Mouse (Mus musculus) E14TG2a.4 (cell line): ENCODE results near the gene Map2k3.

Source experiments
- H3K27me3 ChIP-seq: 2 replicates; pipeline ENCODE4 v1.6.1; 2014; ENCODE audit warnings: low read length, control low read depth; ENCODE audit not compliant: insufficient read depth
- H3K36me3 ChIP-seq: 2 replicates; pipeline ENCODE4 v1.6.1; 2014; ENCODE audit warnings: low read length, control low read depth; ENCODE audit not compliant: insufficient read depth
- H3K4me1 ChIP-seq: replicated peaks from 2 replicates; pipeline ENCODE4 v1.6.1; 2014; ENCODE audit warnings: low read depth, low read length, control low read depth
- H3K4me3 ChIP-seq: replicated peaks from 2 replicates; pipeline ENCODE4 v1.5.1; 2014; ENCODE audit warnings: mild to moderate bottlenecking, low read length
- H3K9me3 ChIP-seq: 2 replicates; pipeline ENCODE4 v1.6.1; 2014; ENCODE audit warnings: low read length, control low read depth
- CTCF ChIP-seq: conservative IDR thresholded peaks from 2 replicates; pipeline ENCODE4 v1.5.1; 2014; ENCODE audit warnings: low read length
- NANOG ChIP-seq: IDR thresholded peaks from 2 replicates; pipeline ENCODE4 v1.6.1; 2014; ENCODE audit warnings: borderline replicate concordance, low read length, mixed read lengths
- POU5F1 ChIP-seq: IDR thresholded peaks from 2 replicates; pipeline ENCODE4 v1.6.1; 2014; ENCODE audit warnings: low read length, borderline replicate concordance

Map2k3 gene

DNA sequence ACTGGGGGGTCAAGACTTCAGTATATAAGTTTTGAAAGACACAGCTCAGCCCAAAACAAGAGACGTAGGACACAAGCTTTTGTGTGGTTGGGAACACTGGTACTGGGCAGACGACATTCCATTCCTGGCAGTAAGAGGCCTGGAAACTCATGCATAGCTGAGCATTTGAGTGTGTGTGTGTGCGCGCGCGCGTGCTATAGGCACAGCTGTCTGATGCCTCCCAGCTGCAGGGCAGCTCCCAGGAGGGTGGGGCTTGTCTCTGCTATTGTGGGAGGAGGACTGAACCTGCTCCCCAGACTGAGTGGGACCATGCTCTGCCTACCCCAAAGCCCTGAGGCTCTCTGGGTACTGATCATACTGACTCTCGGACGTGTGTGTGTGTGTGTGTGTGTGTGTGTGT is 9.5 kb downstream of the Map2k3 start:
- Histone ChIP-seq H3K36me3 (peaks cover 93% of the 10 kb centered on the region), H3K4me3 (no peak overlapping the region), H3K27me3 (no peaks in the 10 kb centered on the region), H3K9me3 (no peaks in the 10 kb centered on the region), H3K4me1 (peaks cover 85% of the 10 kb centered on the region)
- TF ChIP-seq POU5F1: no peak
- TF ChIP-seq NANOG: no peak
- no peak for TF ChIP-seq CTCF

GRCm38 (mm10) chr11:60942263-60943015 is 10.6 kb downstream of the Map2k3 start:
- H3K36me3 ChIP-seq: peaks cover 93% of the 10 kb centered on the region
- peaks cover 78% of the 10 kb centered on the region for H3K4me1 ChIP-seq
- H3K4me3 ChIP-seq: no peak overlapping the region
- H3K9me3 ChIP-seq: no peaks in the 10 kb centered on the region
- TF ChIP-seq NANOG (no peak), CTCF (no peak), POU5F1 (no peak)
- H3K27me3 ChIP-seq: no peaks in the 10 kb centered on the region

- Histone ChIP-seq H3K4me1 (peaks cover 55% of the 10 kb centered on the region), H3K4me3 (no peak overlapping the region), H3K36me3 (peaks cover 95% of the 10 kb centered on the region), H3K9me3 (no peaks in the 10 kb centered on the region), H3K27me3 (no peaks in the 10 kb centered on the region)
- TF ChIP-seq POU5F1: no peak
- TF ChIP-seq NANOG: no peak
- no peak for TF ChIP-seq CTCF
Measured at GRCm38 (mm10) chr11:60945003-60945402, 13.2 kb downstream of the Map2k3 start.

GRCm38 (mm10) chr11:60951896-60952295 is 20.1 kb downstream of the Map2k3 start:
- H3K27me3 ChIP-seq: peaks cover 3% of the 10 kb centered on the region
- peaks cover 66% of the 10 kb centered on the region for H3K36me3 ChIP-seq
- H3K4me1 ChIP-seq: peaks cover 38% of the 10 kb centered on the region
- TF ChIP-seq CTCF: no peak
- no peak for TF ChIP-seq NANOG
- TF ChIP-seq POU5F1: no peak
- H3K9me3 ChIP-seq: no peaks in the 10 kb centered on the region
- no peak overlapping the region for H3K4me3 ChIP-seq

DNA sequence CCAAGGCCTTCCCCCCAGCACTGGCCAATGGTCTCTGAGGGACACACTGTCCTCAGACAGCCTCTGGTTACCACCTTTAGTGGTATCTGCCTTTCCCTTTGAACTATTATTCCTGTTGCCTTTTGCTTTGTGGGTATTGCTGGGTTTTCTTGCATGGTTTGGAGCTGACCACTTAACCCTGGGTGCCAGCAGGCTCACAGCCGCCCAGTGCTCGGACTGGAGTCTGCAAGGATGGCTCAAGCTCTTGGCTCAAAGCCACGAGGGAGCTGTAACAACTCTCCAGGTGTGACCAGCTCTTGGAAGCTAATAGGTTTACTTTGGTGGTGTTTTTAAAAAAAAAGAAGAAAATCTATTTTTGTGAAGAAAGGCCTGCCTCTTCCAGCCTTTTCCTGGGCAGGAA is 20.5 kb downstream of the Map2k3 start:
- Histone ChIP-seq H3K4me3 (no peak overlapping the region), H3K36me3 (peaks cover 62% of the 10 kb centered on the region), H3K9me3 (no peaks in the 10 kb centered on the region), H3K27me3 (peaks cover 6% of the 10 kb centered on the region), H3K4me1 (peaks cover 38% of the 10 kb centered on the region)
- TF ChIP-seq POU5F1: no peak
- no peak for TF ChIP-seq CTCF
- TF ChIP-seq NANOG: no peak

GRCm38 (mm10) chr11:60952986-60953385 is 21.2 kb downstream of the Map2k3 start:
- TF ChIP-seq POU5F1 (no peak), NANOG (no peak), CTCF (no peak)
- Histone ChIP-seq H3K9me3 (no peaks in the 10 kb centered on the region), H3K4me1 (peaks cover 38% of the 10 kb centered on the region), H3K27me3 (peaks cover 11% of the 10 kb centered on the region), H3K4me3 (no peak overlapping the region), H3K36me3 (peaks cover 55% of the 10 kb centered on the region)

GRCm38 (mm10) chr11:60953803-60954202 is 22.0 kb downstream of the Map2k3 start:
- H3K27me3 ChIP-seq: peaks cover 15% of the 10 kb centered on the region
- H3K4me1 ChIP-seq: peaks cover 38% of the 10 kb centered on the region
- no peak for TF ChIP-seq NANOG
- peak; percentile 79 for TF ChIP-seq CTCF
- TF ChIP-seq POU5F1: no peak

DNA sequence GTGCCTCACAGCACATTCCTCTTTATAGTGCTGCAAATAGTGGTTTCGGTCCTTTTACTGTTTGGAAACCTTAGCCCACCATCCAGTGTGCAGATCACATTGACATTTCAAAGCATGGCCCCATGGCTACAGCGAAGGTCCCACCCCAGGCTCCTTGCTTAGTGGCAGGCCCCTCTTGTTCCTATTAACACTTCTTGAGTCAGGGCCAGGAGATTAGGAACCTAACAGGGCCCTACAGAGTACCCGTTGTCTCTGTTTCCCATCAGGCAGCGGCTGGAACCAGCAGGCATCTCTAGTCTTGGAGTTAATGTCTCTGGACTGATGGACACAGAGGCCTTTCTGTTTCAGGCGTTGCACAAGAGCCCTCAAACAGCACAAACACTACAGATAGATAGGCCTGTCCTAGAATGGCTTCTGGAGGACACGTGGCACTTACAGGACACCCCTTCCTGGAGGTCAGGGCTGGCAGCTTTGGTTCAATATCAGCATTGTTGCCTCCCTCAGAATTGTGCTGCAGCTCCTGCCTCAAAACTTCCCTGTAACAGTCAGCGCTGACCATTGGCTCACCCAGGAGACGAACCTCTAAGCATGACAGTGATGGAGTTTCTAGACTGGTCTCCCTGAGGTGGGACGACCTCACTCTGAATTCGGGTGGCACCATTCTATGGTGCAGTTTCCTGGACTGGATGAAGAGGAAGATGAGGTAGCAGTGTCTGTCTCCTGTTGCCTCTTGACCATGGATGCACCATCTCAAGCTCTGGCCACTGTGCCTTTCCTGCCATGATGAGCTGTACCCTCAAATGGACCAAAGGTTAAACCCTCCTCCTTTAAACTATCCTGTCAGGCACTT is 22.6 kb downstream of the Map2k3 start:
- no peak overlapping the region for H3K4me3 ChIP-seq
- peaks cover 40% of the 10 kb centered on the region for H3K36me3 ChIP-seq
- peaks cover 15% of the 10 kb centered on the region for H3K27me3 ChIP-seq
- TF ChIP-seq POU5F1 (no peak), CTCF (no peak), NANOG (no peak)
- peaks cover 38% of the 10 kb centered on the region for H3K4me1 ChIP-seq
- no peaks in the 10 kb centered on the region for H3K9me3 ChIP-seq

More at GRCm38 (mm10) chr11:60953803-60954202, 22.0 kb downstream of the Map2k3 start:
- no peaks in the 10 kb centered on the region for H3K9me3 ChIP-seq
- no peak overlapping the region for H3K4me3 ChIP-seq
- H3K36me3 ChIP-seq: peaks cover 47% of the 10 kb centered on the region
